Mouse (Mus musculus) myocyte (in vitro differentiated cells): Measurements from ENCODE around the gene Car5a.

Experiments used
- E2F4 ChIP-seq: IDR thresholded peaks from one replicate; pipeline ENCODE4 v1.6.1; 2011; ENCODE audit warnings: mild to moderate bottlenecking, control low read depth, moderate library complexity; ENCODE audit not compliant: insufficient read depth
- MAX ChIP-seq: IDR thresholded peaks from one replicate; pipeline ENCODE4 v1.6.1; 2011; ENCODE audit warnings: low read depth, mild to moderate bottlenecking, control low read depth
- MYOG ChIP-seq, 3 experiments: IDR thresholded peaks; one replicate each; pipeline ENCODE4 v1.6.1; 2011; ENCODE audit warnings: control low read depth in 2 of 3, low read depth in 2 of 3, mild to moderate bottlenecking in 2 of 3; ENCODE audit not compliant: insufficient read length in 2 of 3, control insufficient read depth in 1 of 3, insufficient read depth in 1 of 3
- POLR2A ChIP-seq: IDR thresholded peaks from one replicate; pipeline ENCODE4 v1.6.1; 2011; ENCODE audit warnings: low read depth, mild to moderate bottlenecking, control low read depth, moderate library complexity; ENCODE audit not compliant: insufficient read length
- POLR2AphosphoS2 ChIP-seq: IDR thresholded peaks from one replicate; pipeline ENCODE4 v1.6.1; 2011; ENCODE audit warnings: low read depth, control low read depth; ENCODE audit not compliant: insufficient read length
- REST ChIP-seq: IDR thresholded peaks from one replicate; pipeline ENCODE4 v1.6.1; 2011; ENCODE audit warnings: mild to moderate bottlenecking, control low read depth, moderate library complexity; ENCODE audit not compliant: insufficient read depth, insufficient read length
- TCF12 ChIP-seq: IDR thresholded peaks from one replicate; pipeline ENCODE4 v1.6.1; 2011; ENCODE audit warnings: mild to moderate bottlenecking, control low read depth; ENCODE audit not compliant: poor library complexity, insufficient read depth, severe bottlenecking

GRCm38 (mm10) chr8:121935341-121936294 is 9.1 kb downstream of the Car5a start:
- TF ChIP-seq MAX (no peak), POLR2A (no peak), E2F4 (no peak), REST (no peak), TCF12 (no peak), MYOG (IDR thresholded peaks at IDR 0.05; ENCODE audit: control insufficient read depth in 1 of 3, insufficient read depth in 1 of 3, insufficient read length in 2 of 3, low read depth in 2 of 3) (no peak), POLR2AphosphoS2 (no peak)
